Mouse (Mus musculus) liver, adult 2 months (tissue): ENCODE data around the gene Pom121l2.

Experiments
- CTCF ChIP-seq: fragments of 200-500 bp; IDR thresholded peaks from 2 replicates; pipeline ENCODE4 v1.5.1; 2011; ENCODE audit warnings: low read depth, low read length, control low read depth
- POLR2A ChIP-seq: fragments of 200-500 bp; IDR thresholded peaks from 2 replicates; pipeline ENCODE4 v1.6.1; 2011; ENCODE audit warnings: low read length, control low read depth; ENCODE audit not compliant: insufficient read depth; ENCODE audit errors: extremely low read depth

DNA sequence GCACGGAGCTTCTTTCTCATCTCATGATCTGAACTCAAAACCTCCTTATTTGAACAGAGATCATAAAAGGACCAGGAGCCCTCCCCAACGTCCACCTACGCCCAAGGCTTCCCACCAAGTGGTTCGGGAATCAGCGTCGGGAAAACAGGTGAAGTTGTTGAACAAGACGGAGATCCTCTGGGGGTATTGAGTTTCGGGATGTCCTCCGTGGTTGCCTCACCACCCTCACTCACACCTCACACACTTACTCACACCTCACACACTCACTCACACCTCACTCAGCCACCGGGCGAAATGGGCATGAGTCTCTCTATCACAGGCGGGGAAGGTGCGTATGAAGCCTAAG is 15.8 kb downstream of the Pom121l2 start:
- TF ChIP-seq CTCF (no peak), POLR2A (no peak)
